Mouse (Mus musculus) kidney, adult 9 months (tissue): ENCODE data around the gene Tmprss3.

Experiments used
- DNase-seq: peaks from one replicate; pipeline ENCODE4 v3.0.0; 2022

Gene Tmprss3

DNA sequence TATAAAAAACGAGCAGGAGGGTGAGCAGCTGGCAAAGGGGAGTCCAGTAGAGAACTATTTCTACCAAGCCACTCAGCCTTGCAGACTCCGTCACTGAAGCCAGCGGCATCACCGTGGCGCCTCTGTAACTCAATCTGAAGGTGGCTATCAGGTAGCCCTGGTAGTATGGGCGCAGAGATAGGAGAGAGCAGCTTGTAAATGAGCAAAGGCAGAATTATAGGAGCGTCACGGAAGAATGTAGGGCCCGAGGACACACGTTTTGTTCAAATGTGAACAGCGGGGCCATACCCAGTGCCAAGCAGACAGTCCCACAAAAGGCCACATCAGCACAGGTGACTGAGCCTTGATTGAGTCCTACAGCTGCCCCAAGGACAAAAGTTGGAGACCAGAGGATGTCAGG lies at the start of gene Tmprss3:
TSS of gene Tmprss3 (minus strand) at position 101 of the 400 bp plus-strand sequence.
- DNase-seq: no peak

DNA sequence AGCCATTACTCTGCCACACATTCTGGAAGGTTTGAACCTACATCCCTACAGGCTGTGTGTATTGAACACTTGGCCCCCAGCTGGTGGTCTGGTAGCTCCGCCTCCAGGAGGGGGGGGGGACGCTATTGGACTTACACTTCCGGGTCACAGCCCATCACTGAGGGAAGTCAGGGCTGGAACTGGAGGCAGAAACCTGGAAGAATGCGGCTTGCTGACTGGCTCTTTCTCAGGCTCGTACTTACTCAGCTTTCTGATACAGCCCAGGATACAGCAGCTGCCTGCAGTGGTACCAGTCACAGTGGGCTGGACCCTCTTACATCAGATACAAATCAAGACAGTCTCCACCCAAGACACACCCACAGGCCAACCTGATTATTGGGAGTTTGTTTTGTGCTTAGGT lies 48.4 kb upstream of the Tmprss3 start:
- no peak for DNase-seq

DNA sequence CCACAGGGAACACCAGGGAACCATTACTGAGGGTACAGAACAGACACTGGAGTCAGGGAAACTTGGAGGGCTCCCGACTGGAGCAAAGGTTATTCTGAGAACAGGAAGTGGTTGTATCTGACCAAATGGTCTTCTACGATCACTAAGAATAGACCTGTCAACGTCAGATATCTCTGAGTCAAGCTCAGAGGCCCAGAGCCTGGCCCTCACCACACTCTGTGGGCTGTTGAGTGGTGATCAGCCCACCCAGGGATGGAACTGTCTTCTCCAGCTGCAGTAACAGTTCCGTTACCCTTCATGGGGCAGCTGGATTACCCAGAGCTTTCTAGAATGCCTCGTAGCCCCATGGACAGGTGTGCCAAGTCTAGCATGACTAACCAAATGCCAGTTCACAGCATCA lies 46.5 kb upstream of the Tmprss3 start:
- DNase-seq: no peak

DNA sequence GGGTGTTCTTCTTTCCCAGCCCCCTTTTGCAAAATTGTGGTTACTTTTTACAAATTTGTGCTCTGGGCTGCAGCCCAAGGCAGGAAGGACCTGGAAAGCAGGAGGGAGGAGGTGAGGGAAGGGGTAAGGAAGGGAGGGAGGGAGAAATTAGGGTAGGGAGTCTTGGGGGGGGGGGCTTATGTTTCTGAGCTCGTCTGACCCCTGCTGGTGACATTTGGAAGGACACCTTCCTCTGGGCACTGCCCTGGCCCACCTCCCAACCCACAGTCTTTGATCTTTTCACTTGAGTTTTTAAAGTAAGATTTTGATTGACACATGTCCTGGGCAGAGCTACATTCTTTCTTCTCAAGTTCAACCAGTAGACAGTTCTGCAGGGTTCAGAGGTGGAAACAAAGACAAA lies 44.0 kb upstream of the Tmprss3 start:
- DNase-seq: no peak

DNA sequence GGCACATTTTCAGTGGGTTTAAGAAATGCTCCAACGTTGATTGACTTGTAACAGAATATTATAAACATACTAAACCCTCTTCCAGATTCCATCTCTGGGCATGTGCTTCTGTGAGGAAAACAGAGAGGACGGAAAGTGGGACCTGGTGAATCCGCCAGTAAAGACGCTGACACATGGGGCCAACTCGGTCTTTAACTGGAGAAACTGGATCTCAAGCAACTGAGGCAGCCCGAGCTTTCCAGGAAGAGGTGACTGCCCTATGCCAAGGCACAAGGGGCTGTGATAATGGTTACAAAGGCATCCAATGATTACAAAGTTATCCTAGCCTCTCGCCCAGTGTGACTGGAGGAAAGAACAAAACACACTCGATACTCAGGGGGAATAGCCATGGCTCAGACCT lies 42.4 kb upstream of the Tmprss3 start:
- DNase-seq: no peak

DNA sequence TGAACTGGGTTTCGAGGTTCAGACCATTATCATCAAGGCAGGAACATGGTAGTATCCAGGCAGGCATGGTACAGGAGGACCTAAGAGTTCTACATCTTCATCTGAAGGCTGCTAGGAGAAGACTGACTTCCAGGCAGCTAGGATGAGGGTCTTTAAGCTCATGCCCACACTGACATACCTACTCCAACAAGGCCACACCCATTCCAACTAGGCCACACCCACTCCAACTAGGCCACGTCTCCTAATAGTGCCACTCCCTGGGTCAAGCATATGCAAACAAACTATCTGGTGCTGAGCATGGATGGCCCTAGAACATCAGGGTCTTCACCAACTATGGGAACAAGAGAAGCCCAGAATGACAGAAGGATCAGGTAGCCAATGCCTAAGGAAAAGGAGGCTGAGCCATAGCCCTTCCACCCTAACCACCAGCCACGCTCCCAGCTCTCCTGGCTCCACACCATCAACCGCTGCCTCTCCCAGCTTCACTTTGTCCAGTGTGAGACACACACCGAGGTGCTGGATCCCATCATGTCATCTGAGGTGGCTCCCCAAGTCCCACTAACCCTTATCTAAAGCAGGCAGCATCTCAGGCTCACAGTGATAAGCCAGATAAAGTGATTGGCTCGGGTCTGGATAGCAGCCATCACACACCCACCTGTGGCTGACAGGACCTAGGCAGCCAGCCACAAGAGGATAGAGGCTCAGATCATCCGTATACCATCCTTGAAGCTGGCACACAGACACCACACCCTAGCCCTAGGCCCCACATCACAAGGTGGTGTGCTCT lies 39.6 kb upstream of the Tmprss3 start:
- DNase-seq: no peak

DNA sequence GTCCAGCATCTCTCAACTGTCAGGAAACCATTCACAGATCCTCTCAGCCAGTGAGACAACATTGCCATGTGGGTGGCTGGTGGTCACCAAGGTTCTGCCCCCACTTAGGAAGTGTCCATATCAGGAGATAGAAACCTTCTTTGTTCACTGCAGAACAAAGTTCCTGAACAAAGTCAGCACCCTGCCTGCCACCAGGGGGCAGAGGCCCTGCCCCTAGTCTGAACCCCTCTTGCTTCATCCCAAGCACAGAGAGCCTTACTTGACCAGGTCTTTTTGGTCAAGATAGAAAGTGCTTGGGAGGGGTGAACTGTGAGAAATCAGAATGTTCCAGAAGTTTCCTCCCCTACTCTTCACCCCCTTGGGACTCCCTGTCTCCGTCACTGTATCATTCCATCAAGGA lies 37.1 kb upstream of the Tmprss3 start:
- no peak for DNase-seq

DNA sequence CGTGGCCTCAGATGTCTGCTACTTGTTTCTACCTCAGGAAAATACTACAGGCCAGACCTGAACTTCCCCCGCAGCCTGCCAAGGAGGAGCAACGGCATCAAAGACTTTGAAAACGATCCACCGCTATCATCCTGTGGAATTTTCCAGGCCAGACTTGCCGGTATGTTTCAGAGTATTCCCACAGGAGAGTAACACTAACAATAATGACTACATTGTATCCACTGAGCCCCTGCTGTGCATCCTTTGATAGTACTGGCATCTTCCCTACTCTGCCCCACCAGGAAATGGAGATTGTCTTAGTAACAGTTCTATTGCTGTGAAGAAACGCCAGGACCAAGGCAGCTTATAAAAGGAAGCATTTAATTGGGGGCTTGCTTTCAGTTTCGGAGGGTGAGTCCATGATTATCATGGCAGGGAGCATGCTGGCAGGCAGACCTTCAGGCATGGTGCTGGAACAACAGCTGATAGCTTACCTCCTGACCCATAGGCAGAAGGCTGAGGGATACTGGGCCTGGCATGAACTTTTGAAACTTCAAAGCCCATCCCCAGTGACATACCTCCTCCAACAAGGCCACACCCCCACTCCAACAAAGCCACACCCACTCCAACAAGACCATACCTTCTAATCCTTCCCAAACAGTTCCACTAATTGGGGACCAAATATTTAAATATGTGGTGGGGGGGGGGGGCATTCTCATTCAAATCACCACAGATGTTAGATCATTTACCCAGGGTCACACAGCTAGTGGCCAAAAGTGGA lies 33.7 kb upstream of the Tmprss3 start:
- DNase-seq: no peak

DNA sequence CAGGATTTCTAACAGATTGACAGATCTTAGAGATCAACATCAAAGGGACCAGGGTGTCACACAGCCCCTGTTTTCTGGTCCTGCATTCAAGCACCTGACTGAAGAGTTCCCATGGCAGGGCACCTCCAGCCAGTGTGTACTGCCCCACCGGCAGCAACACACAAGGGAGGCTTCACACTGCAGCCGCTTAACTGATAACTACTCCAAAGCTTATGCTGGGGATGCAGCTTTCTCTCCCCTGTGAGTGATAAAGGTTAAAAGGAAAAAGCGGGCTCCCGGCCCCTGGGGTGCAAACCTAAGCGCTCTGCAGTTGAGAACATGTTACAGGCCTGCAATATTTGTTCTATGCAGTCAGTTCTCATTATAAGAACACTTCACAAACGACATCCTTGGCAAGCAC lies 33.0 kb upstream of the Tmprss3 start:
- DNase-seq: no peak

DNA sequence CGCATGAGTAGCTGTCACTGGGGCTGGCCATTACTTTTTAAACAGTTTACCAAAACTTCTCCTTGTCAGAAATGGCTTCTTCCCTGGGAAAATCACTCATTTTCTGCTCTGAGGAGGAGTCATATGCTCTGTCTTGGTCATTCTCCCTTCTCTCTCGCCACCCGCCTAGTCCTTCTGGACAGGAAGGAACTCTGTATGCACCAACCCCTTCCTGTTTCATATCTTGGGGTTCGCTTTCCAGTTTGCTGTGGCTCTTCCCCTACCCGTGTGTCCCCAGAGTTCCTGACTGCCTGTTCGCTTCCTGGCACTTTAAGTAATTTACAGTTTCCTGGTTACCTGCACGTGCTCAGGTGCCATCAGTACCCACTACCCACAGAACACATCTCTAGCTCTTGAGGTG lies 28.2 kb upstream of the Tmprss3 start:
- no peak for DNase-seq

DNA sequence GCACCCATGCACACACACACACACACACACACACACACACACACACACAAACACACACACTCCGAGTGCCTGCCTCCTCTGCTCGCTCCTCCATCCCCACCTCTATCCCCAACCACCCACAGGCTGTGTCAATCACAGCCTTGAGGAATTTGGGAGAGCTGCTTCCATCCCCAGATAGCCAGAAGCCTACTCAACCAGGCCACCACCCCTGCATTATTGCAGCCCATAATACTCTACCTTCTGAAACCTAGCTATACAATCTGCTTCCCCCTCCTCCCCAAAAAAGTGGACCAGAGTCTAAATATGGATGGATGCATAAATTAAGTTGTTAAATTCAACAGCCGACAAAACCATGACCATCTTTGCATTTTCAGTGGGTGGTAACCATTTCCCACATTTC lies 27.6 kb upstream of the Tmprss3 start:
- no peak for DNase-seq

DNA sequence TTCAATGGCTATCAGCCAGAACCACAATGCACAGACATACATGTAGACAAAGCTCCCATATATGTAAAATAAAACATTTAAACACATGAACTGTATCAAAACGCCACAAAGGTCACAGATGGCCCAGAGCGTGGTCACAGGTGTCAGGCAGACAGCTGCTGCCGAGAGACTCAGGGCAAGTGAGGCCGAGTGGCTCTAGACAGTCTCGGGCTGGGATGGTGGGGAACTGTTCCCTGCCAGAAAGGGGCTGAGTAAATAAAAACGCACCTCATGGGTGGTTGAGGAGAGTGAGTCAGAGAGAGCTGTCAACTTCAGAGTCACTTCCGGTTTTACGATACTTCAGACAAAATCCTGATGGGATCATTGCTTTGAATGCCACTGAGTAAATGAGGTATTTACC lies 25.8 kb upstream of the Tmprss3 start:
- DNase-seq: no peak

DNA sequence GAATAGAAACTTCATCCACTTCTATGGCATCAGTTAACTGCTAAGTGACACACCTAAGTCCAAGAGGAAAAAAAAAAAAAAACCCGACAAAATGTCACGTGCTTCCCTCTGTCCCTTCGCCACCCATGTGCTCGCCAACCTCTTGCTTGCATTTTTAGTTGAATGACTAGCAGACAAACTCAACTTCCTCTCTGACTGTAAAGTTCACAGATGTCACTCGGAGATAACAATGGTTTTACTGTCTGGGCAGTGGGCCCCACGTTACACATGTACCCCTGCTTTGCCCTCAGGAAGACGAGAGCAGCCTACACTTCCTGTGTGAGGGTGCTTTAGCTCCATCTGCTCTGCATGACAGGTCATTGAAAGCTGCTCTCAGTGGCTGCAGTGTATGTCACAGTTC lies 25.1 kb upstream of the Tmprss3 start:
- DNase-seq: no peak

DNA sequence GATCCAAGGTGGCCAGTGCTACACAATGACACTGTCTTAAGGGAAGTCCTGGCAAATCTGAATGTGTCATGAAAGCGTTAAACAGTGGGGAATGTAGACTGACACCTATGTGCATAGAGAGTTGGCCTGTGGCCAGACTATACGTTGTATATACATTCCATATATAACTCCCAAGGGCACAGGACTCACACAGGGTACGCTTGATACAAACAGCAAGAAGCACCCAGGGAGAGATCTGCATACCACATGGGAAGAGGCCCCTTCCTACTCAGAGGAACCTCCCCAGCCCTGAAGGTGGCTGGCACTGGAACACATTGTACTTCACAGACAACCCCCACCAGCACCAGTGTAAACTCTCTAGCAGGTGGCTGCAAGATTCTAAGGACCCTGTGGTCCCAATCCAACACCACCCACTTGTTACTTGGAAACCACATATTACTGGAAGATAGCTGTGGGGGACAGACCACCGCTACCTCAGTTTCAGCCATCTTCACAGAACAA lies 24.1 kb upstream of the Tmprss3 start:
- no peak for DNase-seq

DNA sequence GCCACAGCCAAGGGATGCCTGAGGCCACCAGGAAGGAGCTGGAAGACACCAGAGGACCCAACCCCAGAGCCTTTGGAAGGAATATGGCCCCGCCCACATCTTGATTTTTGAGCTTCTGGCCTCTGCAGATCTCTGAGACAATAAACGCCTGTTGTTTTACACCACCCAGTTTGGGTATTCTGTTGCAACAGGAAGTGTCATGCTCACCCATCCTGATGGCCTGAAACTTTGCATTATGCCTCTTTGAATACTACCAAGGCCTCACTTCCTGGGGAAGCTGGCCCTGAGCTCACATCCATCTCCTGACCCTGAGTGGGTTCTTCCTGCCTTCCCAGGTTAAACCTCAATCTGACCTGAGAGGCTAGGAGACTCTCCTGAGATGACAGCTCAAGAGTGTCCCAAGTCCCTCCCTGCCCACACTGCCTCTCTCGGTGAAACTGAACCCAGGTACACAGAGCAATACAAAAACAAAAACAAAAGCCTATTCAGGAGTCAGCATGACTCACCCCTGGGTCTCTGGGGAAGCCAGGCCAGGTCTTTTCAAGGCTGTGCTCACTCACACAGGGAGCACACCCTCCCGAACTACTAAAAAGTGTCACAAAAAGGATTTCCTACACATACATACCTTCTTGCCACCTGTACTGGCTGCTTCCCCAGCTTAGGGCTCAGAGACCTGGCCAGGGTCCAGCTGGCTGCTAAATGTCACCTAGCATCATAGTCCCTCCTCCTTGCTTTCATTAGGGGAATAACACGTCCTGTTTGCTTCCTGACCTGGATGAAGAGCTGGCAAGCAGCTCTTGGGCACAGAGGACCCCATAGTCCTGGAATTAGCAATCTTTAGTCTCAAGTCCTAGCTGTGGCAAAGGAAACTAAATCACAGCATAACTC lies 17.5 kb upstream of the Tmprss3 start:
- peak; percentile 19 for DNase-seq

DNA sequence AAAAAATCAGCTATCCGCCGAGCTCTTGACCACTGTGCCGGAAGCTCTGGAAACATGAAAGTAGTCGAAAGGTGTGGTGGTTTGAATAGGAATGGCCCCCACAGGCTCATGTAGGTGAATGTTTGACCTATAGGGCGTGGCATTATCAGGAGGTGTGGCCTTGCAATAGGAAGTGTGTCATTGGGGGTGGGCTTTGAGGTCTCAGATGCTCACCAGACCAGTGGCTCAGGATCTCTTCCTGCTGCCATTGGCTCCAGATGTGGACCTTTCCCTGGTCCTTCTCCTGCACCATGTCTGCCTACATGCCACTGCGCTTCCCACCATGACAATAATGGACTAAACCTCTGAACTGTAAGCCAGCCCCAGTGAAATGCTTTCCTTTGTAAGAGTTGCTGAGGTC lies 13.1 kb upstream of the Tmprss3 start:
- no peak for DNase-seq

DNA sequence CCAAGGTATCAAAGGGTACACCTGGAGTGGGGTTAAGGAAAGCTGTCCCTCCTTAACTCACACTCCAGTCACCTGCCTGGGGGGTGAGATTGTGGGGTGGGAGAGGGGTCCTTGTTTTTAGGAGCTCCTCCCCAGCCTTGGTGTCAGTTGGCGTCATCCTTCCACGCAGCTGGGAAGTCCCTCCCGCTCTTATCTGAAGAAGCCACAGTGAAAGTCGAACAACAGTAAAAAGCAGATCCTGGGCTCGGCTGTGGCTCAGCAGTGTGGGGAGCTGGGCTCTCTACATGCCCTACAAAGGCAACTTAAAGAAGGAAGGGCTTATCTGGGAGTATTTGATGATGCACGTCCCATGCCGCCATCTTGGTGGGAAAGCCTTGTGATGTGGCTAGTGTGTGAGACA lies 11.5 kb upstream of the Tmprss3 start:
- DNase-seq: no peak

DNA sequence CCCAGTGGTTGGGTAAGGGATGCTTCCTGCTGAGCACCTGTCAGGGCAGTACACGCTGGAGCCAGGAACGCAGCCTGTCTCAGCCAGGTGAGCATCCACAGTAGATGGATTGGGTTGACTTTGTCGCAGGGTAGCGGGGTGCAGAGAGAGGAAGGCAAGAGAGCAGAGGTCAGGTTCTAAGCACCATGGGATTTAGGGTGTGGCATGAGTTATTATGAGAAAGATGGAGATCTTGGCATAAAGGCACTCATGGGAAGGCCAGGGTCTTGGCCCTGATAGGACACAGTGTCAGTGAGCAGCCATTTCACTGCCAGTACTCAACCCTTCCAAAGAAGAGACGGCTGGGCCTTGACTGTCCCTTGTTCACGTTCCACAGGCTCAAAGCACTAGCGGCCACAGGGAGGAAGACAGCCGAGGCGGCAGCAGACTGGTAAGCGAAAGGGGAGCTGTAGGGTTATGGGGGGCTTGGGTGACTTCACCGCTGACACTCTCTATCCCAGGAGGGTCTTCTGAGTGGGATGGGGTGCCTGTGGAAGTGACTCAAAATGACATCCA lies 10.7 kb upstream of the Tmprss3 start:
- DNase-seq: no peak

DNA sequence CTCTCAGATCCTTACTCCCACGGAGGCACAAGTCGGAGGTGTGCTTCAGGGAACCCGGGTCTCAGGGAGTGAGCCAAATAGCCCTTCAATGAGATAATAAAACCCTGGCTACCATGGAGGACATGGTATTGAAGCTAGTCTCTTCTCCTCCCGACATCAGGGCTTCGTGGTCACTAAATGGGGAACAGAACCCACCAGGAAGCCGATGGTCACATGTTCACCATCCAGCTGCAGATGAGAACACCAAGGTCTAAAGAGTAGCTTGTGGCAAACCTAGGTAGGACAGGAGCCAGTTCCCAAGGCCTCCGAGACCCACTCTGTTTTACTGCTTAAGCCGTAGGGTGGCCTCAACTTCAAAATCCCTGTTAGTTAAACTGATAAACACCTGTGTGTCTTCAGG lies 9.9 kb upstream of the Tmprss3 start:
- DNase-seq: no peak

DNA sequence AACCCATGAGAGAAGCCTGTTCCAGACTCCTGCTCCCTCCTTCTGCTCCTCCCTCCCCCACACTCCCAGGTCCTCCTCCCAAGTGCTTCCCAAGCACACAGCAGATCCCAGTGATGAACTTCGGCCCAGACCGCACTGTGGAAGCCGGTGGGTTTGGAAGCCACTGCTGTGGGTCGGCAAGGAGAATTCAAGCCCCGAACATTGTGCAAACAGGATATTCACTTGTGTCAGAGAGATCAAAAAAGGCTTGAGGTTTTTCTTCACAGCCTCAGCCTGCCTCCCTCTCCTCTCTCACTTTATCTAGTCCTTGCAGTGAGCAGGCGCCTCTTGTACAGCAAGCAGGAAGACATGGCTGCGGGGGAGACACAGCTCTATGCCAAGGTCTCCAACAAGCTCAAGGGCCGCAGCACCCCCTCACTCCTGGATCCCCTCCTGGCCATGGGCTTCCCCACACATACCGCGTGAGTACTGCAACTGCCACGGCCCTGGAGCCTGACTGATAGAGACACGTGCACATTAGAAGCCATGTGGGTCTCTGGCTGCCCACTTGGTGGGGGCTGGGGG lies 9.1 kb upstream of the Tmprss3 start, which contains the start of gene Ubash3a:
TSS of gene Ubash3a (plus strand) at position 103 of the 564 bp plus-strand sequence.
- DNase-seq: no peak

DNA sequence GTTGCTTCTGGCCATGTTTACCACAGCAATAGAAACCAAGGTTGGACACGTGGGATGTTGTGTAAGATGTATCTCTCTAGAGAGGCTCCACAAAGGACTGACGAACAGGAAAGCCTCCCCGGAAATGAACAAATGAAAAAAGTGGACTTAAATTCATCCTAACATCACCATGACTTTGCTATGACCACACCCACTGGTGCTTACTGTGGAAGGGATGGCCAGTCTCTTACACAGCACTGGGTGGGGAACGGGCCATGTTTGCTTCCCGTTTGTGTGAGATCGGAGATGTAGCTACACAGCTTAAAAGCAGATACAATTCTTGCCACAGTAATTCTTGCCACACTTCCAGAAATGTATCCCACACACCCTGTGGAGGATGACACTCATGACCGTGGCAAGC lies 2.5 kb downstream of the Tmprss3 start:
- no peak for DNase-seq

DNA sequence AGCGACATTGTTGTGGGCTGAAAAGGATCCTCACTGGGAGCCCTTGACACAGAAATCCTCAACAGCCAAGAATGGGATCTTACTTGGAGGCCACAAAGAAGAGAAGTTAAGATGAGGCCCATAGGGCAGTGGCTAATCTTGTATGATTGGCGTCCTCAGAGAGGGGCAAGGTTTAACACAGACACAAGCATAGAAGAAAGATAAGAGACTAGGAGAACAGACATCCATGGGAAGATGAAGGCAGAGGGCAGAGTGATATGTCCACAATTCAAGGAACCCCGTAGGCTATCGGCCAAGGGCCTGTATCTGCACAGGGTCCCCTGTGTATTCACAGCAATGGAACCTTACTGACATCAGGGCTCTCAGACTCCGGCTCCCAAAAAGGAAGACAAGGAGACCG lies 3.6 kb downstream of the Tmprss3 start:
- no peak for DNase-seq

DNA sequence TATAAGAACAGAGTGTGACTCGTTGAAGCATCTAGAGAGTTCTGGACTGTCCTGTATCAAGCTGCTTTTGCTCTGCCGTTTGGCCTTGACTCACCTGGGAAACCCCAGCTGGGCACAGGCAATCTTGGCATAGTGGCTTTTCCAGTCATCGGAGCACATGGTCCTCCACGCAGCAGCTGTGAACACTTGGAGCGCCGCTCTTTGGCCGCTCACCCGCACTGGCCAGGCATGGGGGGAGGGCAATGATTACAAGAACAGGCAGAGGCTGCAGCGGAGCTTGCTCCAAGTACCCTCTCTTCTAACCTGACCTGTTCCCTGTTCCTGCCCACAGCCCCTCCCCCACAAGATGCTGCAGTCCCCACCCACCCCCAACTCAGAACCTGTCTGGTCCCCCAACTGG lies 5.4 kb downstream of the Tmprss3 start:
- no peak for DNase-seq
